Mouse (Mus musculus): ENCODE data around the gene Rbms1.
"Not testable (repeated sequence)": the region's sequence is repeated elsewhere in the genome, so short reads cannot be mapped to it uniquely, and the experiment has no call there.

Rbms1 gene

DNA sequence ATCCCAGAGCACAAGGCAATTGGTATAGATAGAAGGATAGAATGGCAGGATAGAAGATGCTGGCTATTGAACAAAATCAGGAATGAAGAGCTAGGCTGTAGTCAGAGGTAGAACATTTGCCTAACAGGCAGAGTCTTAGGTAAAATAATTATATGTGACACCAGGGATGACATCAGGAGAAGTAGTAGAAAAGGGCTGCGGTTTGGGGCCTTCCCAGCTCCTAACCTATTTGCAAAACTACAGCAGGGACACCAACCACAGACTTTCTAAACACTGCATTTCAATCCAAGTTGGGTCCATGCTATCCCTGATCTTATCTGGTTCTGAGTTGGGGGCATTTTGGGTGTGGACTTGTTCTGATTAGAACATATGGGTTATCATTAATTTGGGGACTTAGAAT is 118.7 kb downstream of the Rbms1 start:
- no peak for DNase-seq

DNA sequence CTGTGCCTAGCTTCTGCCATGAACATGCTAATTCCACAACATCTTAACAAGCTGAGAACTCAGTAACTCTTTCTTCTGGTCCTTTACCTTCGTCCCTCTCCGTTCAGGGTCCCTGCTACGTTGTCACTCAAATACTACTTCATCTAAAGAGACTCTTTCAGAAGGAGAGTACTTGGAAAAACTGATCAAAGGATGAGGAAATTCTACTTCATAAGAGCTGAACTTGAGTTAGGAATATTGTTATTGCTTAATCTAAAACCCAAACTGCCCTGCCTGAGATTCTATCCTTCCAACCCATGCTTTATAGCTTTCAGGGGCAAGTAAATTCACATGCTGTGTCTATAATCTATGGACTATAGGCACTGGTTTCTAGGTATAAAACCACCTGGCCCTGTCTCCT is 119.4 kb downstream of the Rbms1 start:
- no peak for DNase-seq

DNA sequence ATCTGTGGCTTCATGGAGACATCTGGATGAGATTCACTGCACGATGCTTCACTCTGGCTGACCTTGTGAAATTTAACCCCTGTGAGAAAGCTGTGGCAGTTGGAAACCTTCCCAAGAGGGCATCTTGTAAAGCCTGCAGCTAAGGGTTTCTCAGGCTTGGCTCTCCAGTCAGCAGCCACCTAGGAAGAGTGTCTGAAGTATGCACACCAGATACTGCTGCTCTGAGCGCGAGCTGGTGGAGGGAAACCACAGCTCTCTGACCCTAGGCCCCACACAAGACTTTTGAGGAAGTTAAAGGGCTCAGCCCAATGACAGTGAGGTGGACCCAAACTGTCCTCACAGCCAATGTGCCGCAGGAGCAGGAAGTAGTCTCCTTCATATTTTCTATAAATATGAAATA is 120.0 kb downstream of the Rbms1 start:
- DNase-seq = no peak

DNA sequence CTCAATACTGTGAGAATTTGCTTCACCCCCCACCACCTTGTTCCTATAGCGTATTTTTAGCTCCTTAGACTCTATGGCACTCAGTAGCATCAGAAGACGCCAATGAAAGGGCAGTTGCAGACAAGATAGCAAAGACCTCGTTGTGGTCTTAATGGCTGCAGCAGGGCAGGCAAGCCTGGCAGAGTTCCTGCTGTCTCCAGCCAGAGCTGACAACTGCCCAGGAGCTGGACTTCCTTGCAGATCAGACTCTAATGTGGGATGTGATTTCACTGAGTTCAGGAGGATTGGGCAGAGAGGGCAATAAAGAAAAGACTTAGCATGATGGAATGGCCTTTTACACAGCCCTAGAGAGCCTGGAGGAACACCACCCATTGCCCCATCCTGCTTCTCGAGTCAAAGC is 122.1 kb downstream of the Rbms1 start:
- DNase-seq = no peak

DNA sequence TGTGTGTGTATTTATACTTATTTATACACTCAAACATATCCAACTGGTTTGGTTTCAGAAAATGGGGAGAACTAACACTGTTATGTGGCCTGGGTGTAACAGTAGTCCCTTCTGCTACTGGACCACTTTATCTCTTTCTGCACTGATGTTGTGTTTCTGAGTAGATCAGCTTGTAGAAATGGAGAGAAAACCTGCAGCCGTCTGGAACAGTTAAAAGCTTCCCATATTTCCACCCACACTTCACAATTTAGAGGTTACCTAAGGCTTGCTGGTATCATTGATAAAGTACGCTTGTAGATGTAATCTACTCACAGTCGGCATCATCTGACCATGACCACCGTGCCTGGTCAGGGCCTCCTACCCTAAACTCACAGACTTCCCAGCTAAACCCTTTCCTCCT is 123.5 kb downstream of the Rbms1 start:
- no peak for DNase-seq

DNA sequence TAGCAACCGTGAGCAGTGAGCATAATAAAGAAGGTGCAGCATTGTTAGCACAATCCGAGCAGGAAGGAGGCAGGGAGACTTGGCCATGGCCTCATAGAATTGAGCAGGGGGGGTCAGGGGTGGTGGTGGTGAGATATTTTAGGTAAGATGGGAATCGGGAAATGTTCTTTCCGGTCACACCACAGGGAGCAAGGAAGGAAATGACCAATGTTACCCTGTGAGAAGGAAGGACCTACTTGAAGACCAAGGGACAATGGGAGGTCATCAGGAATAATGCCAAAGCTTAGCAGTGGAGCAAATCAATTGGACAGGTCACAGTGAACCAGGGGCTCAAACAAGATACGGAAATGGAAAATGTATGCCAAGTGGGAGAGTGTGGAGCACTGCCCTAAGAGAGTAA is 124.1 kb downstream of the Rbms1 start:
- no peak for DNase-seq

DNA sequence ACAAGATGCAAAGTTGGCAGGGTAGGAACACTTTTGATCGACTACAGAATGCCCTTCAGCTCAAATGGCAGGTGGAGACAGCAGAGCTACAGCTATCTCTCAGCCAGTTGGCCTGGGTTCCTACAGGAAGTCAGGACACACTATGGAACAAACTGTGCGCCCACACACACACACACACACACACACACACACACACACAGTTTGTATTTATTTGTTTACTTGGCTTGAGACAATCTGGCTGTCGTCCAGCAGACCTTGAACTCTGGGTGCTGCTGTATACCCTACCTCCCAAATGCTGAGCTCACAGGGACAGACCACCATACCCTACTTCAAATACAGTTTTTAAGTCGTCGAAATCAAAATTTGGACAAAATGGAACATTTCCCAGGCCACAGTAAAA is 125.4 kb downstream of the Rbms1 start:
- DNase-seq = no peak

DNA sequence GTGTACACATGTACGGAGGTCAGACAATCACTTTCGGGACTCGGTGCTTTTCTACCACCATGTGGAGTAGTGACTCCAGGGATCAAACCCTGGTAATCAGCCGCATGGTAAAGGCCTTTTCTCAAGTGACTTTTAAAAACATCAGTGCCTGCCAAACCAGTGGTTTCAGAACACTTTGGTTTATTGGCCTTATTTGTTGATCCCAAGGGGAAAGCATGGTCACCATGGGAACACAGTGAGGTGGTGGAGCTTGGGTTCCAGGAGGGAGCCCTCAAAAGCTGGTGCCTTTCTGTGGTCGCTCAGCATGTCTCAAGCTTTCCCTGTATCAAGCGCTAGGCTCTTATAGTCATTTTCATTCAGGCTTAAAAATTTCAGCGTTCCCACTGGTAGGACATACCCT is 126.8 kb downstream of the Rbms1 start:
- no peak for DNase-seq

DNA sequence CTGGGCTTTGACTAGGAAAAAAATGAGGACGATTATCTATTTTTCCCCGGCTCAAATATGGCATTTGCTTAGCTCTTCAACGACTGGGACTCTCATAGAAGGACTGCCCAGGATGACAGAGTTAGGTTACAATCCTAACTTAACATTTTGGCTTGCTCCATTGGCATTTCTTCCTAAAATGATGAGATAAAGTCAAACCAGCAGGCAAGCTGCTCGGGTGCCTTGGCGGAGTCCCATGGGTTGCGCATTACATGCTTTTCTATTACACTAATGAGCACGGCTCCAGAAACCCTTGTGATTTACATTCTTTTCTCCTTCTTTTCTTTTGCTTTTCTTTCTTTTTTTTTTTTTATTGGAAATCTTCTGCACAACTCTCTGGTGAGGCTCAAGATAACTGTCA is 128.7 kb downstream of the Rbms1 start:
- DNase-seq = no peak

DNA sequence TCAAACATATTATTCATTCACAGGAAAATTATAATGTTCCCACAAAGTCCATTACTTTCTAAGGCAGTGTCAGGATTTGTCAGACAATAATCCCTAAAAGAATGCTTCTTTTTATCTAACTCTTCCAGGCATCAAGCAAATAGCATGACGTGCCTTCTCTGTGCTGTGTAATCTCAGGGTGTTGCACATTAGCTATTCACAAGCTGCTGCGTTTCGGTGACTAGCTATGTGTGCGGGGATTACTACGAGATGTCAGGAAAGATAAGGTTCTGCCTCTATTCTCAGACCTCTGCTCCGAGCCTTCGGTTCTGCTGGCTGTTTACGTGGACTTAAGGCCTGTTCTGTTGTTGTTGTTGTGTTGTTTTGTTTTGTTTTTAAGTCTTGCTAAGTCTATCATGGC is 130.7 kb downstream of the Rbms1 start:
- DNase-seq = no peak

DNA sequence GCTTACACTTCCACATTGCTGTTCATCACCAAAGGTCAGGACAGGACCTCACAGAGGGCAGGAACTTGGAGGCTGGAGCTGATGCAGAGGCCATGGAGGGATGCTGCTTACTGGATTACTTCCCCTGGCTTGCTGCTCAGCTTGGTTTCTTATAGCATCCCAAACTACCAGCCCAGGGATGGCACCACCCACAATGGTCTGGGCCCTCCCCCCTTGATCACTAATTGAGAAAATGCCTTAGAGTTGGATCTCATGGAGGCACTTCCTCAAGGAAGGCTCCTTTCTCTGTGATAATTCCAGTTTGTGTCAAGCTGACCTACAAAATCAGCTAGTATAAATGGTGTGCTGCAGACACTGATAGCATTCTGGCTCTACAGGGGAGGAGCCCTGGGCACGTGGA is 132.5 kb downstream of the Rbms1 start:
- DNase-seq = not testable (repeated sequence)

DNA sequence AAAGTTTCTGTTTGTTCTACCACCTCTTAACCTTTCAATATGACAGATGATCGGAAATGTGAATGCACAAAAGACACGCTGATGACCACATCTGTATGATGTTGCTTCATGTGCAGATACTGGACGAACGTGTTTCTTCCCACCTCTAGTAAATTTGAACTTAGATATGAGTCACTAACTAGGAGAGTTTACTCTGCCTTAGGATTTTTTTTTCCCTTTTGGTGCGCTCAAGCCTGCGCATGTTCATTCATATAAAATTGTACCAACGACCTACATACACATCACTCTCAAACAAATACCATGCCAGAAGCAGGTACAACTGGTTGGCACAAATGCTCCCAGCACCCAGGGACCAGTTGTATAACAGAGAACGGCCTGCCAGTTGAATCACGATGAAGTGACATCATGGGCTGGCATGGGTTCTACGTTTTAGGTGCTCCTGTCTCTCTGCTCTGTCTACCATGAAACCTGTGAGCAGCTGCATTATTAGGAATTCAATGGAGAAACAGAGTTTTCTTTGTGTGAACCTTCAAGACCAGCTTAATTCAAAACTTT is 134.0 kb downstream of the Rbms1 start:
- DNase-seq = no peak

DNA sequence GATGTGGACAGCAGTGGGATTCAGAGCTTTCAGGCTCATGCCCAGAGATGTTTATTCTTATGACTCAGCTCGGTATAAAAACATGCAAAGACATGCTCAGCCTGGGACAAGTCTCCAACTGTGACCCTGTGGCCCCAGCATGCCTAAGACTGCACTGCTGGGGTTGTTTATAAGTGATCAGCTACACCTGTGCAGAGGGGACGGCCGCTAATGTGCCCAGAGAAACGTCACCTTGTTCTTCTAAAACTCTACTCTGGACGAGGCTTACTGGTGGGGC is 135.9 kb downstream of the Rbms1 start:
- DNase-seq = no peak

DNA sequence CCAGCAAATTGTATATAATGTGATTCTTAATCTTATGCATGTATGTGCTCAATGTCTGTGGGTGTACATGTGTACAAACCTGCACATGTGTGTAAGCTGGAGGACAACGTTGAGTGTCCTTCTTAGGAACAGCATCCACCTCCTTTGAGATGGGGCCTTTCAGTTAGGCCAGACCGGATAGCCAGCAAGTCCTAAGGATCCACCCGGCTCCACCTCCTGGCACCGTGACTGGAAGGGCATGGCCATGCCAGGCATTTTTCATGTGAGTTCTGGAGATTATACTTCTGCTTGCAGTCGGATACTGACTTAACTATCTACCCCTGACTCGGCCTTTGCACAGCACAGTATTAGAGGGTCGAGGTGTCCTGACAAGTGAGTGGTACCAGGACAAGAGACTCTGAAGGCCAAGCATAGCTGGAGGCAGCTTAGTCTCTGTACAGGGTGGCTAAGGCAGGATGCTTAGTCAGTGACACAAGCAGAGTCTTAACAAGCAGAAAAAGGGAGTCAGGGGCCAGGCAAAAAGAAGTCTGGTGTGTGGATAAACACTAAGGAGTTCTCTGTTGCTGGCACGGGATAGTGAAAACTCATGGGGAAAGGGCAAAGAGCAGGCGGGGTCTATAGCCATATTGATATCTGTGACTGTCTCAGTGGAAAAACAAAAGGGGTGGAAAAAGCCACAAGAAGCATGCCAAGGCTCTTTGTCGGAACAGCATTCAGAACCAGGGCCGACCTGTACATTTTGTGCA is 136.4 kb downstream of the Rbms1 start:
- no peak for DNase-seq

DNA sequence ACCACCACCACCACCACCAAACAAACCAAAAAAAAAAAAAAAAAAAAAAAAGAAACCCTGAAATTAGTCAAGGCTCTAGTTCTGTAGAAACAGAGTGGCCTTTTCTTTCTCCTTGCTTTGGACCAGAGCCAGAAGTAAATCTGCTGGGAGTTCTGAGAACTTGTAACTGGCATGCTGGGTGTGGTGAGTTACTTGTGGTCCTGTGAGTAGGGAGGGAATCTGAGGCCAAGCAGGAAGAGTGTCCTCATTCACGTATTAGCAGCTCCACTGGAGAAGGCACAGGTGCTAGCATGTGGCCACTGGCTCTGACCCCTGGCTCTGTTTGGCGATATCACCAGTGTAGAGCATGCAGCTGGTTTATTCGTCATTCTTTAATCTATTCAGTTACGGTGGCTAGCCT is 137.3 kb downstream of the Rbms1 start:
- no peak for DNase-seq

DNA sequence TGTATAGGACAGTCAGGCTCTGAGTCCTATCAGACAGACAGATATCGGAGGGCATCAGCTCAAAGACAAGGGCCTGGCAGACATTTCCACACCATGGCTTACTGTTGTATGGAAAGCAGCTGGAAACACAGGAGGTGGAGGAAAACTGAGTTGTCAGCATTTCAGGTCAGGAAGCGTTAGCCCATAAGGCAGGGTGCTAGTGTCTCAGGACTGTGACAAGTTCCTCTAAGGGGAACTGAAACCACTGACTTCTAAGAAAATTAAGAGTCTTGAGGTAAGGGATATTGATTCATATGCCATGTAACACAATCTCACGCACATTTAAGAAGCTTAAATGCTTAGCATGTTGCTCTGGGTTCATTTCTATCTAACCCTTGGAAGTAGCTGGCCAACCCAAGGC is 141.4 kb downstream of the Rbms1 start:
- DNase-seq = no peak

DNA sequence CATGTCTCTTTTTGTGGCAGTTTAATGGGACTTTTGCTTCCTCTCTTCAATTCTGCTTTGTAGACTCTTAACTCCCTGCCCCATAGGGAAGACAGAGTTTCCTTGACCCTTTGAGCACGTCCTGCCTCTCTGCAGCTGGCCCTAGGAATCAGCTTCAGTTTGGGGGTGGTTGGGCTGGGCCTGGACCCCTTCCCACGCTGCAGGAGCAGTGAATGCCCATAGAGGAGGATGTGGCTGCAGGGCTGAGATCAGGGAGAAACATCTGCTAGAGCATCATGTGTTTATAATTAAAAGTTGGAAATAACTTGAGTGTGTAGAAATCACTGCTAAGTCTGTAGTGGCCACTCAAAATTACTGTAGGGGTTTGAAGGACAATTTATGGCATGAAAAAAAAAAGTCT is 144.4 kb downstream of the Rbms1 start:
- no peak for DNase-seq

DNA sequence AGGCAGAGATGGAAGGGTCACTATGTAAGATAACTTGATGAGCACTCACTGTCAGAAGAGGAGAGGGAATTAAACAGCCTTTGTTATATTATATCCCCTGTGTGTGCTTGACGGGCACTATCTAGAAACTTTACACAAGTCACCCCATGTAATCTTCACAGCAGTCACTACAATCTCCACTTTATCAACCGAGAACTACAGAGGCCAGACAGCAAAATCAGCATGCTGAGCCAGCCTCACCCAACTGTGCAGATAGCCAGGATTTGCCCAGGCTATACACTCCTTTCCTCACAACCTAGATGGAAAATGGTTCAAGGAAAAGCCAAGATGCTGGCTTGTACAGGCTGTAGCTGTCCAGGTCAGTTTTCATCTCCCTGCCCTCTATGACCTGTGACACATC is 146.7 kb downstream of the Rbms1 start:
- no peak for DNase-seq

DNA sequence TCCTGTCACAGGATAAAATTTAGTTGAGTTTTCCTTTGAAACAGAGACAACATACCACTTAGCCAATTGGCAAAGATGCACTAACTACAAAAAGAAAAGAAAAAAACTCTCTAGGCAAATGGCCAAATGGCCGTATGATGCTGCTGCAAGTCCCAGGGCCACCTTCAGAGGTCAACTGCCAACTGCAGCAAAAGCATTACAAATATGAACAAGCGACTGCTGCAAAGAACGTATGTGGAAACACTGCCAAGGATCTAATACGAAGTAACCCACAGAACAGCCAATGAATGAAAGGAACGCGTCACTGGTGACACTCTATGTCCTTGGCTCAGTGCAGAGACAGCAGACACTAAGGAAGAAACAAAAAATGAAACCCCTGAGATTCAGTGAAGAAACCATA is 148.2 kb downstream of the Rbms1 start:
- DNase-seq = no peak

DNA sequence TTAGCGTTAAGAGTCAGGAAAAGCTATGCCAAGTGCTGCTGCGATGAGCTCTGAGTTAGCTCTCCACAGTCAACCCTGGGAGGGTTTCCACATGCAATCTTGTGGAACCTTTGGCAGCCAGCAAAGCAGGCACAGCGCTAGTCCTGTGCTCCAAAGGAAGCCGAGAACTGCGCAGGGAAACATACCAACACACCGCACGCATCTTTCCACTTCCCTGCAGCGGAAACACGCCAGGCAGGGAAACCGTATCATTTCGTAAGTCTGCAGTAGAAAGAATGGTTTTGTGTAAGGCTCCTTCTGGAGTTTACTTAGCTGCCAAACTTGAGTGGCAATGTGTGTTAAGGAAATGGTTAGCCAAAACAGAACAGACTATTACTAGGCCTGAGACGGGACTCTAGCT is 150.0 kb downstream of the Rbms1 start:
- no peak for DNase-seq

DNA sequence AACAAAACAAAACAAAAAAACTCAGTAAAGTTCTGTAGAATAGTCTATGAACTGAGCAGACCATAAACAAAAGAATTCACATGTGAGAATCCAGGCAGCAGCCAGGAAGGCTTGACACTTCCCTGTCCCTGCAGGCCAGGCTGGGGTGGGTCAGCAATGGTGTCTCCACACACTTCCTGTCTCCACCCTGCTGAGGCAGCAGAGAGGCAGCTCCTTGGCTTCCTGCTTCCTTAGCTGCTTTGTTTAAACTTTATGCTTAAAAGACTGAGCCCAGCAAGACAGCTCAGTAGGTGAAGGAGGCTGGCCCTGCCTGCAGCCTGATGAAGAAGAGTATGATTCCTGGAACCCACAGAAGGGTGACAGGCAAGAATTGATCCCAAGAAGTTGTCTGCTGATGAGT is 152.4 kb downstream of the Rbms1 start:
- peak; percentile 34 to 48 for DNase-seq

DNA sequence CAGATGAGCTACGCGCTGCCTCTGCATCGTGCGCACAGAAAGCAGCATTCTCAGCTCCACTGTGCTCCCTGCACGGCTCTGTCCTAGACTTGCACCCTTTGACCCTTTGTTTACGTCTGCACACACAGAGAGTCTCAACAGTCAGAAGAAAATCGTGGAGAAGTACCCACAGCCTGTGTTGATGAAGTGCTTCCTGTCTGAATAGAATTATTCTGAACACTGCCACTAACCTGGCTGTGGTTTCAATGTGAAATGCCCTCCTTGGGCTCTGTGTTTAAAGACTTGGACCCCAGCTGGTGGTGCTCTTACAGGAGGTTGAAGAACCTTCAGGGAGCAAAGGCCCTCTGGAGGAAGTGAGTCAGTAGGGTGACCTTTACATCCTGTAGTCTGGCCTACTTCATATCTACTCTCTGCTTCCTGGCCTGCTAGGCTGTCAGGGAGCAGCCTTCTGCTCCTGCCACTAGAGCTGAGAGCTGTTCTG is 153.5 kb downstream of the Rbms1 start:
- no peak for DNase-seq

DNA sequence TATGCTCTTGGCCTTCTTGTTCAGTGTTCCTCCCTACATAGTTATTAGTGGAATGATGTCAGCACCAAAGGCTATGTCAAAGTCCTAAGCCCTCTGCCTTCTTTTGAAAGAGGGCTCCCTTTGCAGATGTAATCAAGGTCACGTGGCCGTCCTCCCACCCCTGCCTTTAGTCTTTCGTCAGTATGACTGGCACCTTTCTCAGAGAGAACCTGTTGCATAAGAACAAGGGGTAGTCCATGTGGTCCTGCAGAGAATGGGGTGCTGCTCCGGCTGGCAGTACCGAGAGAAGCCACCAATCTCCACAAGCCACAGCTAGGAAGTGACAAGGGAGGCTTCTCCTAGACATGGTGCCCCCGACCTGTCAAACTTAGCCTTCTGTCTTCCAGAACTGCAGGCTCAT is 154.2 kb downstream of the Rbms1 start:
- DNase-seq = no peak

DNA sequence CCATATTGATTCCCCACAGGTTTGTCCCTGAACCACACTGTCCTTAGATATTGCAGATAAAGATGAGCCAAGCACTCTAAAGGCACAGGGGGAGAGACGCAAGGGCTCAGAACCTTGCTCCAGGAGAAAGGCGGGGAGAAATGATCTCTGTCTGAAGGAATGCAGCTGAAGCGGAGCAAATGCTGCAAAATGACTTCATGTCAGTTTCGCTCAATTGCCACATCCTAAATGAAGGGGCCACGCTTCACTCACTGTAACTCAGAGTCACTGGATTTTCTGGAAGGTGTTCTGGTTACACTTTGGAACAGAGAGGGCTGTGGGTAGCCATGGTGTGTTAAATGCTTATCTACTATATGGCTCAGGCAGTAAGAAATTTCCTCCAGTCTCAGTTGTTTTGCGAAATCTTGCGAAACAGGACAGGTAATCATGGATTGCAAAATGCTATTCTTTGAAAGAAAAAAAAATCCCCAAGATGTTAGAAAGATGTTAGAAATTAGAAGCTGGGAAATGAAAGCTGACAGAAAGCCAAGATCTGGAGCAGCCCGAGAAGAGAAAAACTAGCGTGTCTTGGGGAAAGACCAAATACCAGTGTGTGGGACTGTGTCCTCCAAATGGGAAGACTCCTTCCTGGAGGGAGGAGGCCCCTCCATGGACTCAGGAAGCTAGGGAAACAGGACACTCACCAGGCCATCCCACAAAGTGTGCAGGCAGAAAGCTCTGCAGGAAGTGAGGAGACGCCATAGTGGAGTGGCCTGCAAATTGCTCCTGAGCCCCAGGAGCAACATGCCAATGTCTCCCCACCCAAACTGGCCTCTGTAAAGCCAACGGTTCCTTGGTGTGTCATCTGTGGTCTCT is 155.4 kb downstream of the Rbms1 start:
- no peak for DNase-seq

Data from thymus, adult 18-20 months (tissue).